Comparison of ENCODE assay signal across 12 mouse cellular contexts in genomic region chr7:19462884-19463381, GRCm38 (mm10). TPM values are rescaled to one million over a fixed set of nuclear protein-coding genes. Genes with fewer than 3 reads are reported as not detected.
DNase-seq lines count a peak whose midpoint lies in the region; ATAC-seq and TF ChIP-seq lines count a peak whose summit lies in the region.
"Had no signal": no experiment of that assay in that cellular context is flagged by ENCODE, and none has a peak within 500 bp of the region (broad histone marks: within the 10 kb centered on the region; RNA-seq: fewer than 3 reads in every experiment).

Gene Exoc3l2, plus strand, starts transcription at chr7:19463331.

- H3K9me3 ChIP-seq in midbrain, embryonic 10.5 days (replicated peaks) = no peaks in the 10 kb centered on the region
- H3K9me3 ChIP-seq in midbrain, embryonic 14.5 days (ENCODE audit: control insufficient read depth, low read length) = no peaks in the 10 kb centered on the region
- H3K9me3 ChIP-seq in kidney, postnatal 0 days (replicated peaks; ENCODE audit: low read length) = no peaks in the 10 kb centered on the region
- no peaks in the 10 kb centered on the region for H3K9me3 ChIP-seq in liver, postnatal 0 days (ENCODE audit: low read length)
- H3K9me3 ChIP-seq: forebrain, embryonic 13.5 days; hindbrain, embryonic 13.5 days had no signal

- H3K4me2 ChIP-seq in midbrain, embryonic 14.5 days (ENCODE audit: low read length) = no peak within 1 kb of the TSS
- peak within 1 kb of the TSS; percentile 32; the same call in 1 of the 2 replicates for H3K4me2 ChIP-seq in kidney, postnatal 0 days (ENCODE audit: low read length)
- H3K4me2 ChIP-seq in liver, postnatal 0 days (ENCODE audit: low read depth, low read length) = no peak within 1 kb of the TSS; the same call in 1 of the 2 replicates
- H3K4me2 ChIP-seq: forebrain, embryonic 13.5 days; hindbrain, embryonic 13.5 days had no signal

- no peak within 1 kb of the TSS for H3K27ac ChIP-seq in gastrocnemius, adult 2 months
- 0 out of 2 replicates have a peak within 1 kb of the TSS, but pooled peaks have one; percentile 28 for H3K27ac ChIP-seq in midbrain, embryonic 10.5 days (replicated peaks)
- H3K27ac ChIP-seq in midbrain, embryonic 14.5 days (replicated peaks; ENCODE audit: low read depth, low read length) = no peak within 1 kb of the TSS
- 0 out of 2 replicates have a peak within 1 kb of the TSS, but pooled peaks have one; percentile 2 for H3K27ac ChIP-seq in kidney, postnatal 0 days
- no peak within 1 kb of the TSS for H3K27ac ChIP-seq in liver, postnatal 0 days (ENCODE audit: low read depth)
- H3K27ac ChIP-seq: forebrain, embryonic 13.5 days; hindbrain, embryonic 13.5 days had no signal

- 22% methylated on average over 6 of the region's 6 CpGs for WGBS in midbrain, embryonic 10.5 days
- 35% methylated on average over 6 of the region's 6 CpGs for WGBS in midbrain, embryonic 14.5 days
- 38% methylated on average over 6 of the region's 6 CpGs for WGBS in kidney, postnatal 0 days
- 24% methylated on average over 6 of the region's 6 CpGs for WGBS in liver, postnatal 0 days (ENCODE audit: insufficient replicate concordance)

- no peak for DNase-seq in gastrocnemius, adult 2 months
- no peak for DNase-seq in gastrocnemius, postnatal 36 days
- no peak for DNase-seq in midbrain, embryonic 10.5 days (ENCODE audit: low spot score)
- DNase-seq in midbrain, embryonic 14.5 days = no peak
- DNase-seq in kidney, postnatal 0 days (ENCODE audit: low spot score) = no peak
- DNase-seq in liver, postnatal 0 days = no peak
- DNase-seq in cerebellum, postnatal 36 days = no peak
- no peak for DNase-seq in layer of hippocampus, adult 11-12 months (ENCODE audit: low spot score)
- DNase-seq: cerebellum, adult 2 months; lung, postnatal 14 days had no signal

- no peaks in the 10 kb centered on the region for H3K36me3 ChIP-seq in midbrain, embryonic 10.5 days
- H3K36me3 ChIP-seq in midbrain, embryonic 14.5 days (ENCODE audit: control insufficient read depth, insufficient read depth, low read length) = no peaks in the 10 kb centered on the region
- H3K36me3 ChIP-seq in kidney, postnatal 0 days (ENCODE audit: insufficient read depth, low read length) = no peaks in the 10 kb centered on the region
- H3K36me3 ChIP-seq in liver, postnatal 0 days (replicated peaks; ENCODE audit: insufficient read depth, low read length) = no peaks in the 10 kb centered on the region
- H3K36me3 ChIP-seq: hindbrain, embryonic 13.5 days had no signal

- peaks cover 36% of the 10 kb centered on the region for H3K4me1 ChIP-seq in midbrain, embryonic 10.5 days
- H3K4me1 ChIP-seq in midbrain, embryonic 14.5 days (ENCODE audit: control insufficient read depth, insufficient read depth, low read length) = no peaks in the 10 kb centered on the region
- H3K4me1 ChIP-seq in kidney, postnatal 0 days (replicated peaks; ENCODE audit: insufficient read depth, low read length) = no peaks in the 10 kb centered on the region; the same call in 1 of the 2 replicates
- peaks cover 4% of the 10 kb centered on the region for H3K4me1 ChIP-seq in liver, postnatal 0 days (ENCODE audit: insufficient read depth)

- no peak for TF ChIP-seq EP300 in liver, postnatal 0 days (IDR thresholded peaks at IDR 0.05; ENCODE audit: low read depth)

- no peak for TF ChIP-seq CTCF in gastrocnemius, adult 2 months (IDR thresholded peaks at IDR 0.05)
- no peak for TF ChIP-seq CTCF in kidney, postnatal 0 days (IDR thresholded peaks at IDR 0.05; ENCODE audit: low read depth)
- no peak for TF ChIP-seq CTCF in liver, postnatal 0 days (IDR thresholded peaks at IDR 0.05; ENCODE audit: low read depth)

- no peak for ATAC-seq in midbrain, embryonic 14.5 days (ENCODE audit: low FRiP score, low TSS enrichment)
- ATAC-seq in kidney, postnatal 0 days (replicated peaks; ENCODE audit: low FRiP score, low read depth) = no peak
- no peak for ATAC-seq in liver, postnatal 0 days
- ATAC-seq: forebrain, embryonic 13.5 days had no signal

- peaks cover 52% of the 10 kb centered on the region for H3K27me3 ChIP-seq in midbrain, embryonic 10.5 days (ENCODE audit: low read depth, poor library complexity, severe bottlenecking)
- H3K27me3 ChIP-seq in midbrain, embryonic 14.5 days (ENCODE audit: control insufficient read depth, insufficient read depth, low read length) = peaks cover 4% of the 10 kb centered on the region; the same call in 1 of the 2 replicates
- no peaks in the 10 kb centered on the region for H3K27me3 ChIP-seq in kidney, postnatal 0 days (ENCODE audit: insufficient read depth, low read length)
- H3K27me3 ChIP-seq in liver, postnatal 0 days (ENCODE audit: insufficient read depth, low read length) = no peaks in the 10 kb centered on the region

- peak within 1 kb of the TSS; percentile 39 for H3K4me3 ChIP-seq in gastrocnemius, adult 2 months
- peak within 1 kb of the TSS; percentile 9 for H3K4me3 ChIP-seq in midbrain, embryonic 10.5 days
- no peak within 1 kb of the TSS for H3K4me3 ChIP-seq in midbrain, embryonic 14.5 days (replicated peaks; ENCODE audit: low read depth, low read length)
- peak within 1 kb of the TSS; percentile 18 for H3K4me3 ChIP-seq in kidney, postnatal 0 days (replicated peaks; ENCODE audit: low read depth, low read length)
- peak within 1 kb of the TSS; percentile 17 for H3K4me3 ChIP-seq in liver, postnatal 0 days (ENCODE audit: low read depth, low read length)
- H3K4me3 ChIP-seq: forebrain, embryonic 13.5 days; hindbrain, embryonic 13.5 days had no signal

- H3K9ac ChIP-seq in midbrain, embryonic 14.5 days (replicated peaks; ENCODE audit: low read length) = no peak within 1 kb of the TSS
- H3K9ac ChIP-seq in kidney, postnatal 0 days (ENCODE audit: low read depth, low read length) = no peak within 1 kb of the TSS
- H3K9ac ChIP-seq in liver, postnatal 0 days (replicated peaks) = no peak within 1 kb of the TSS

- intact Hi-C loops in gastrocnemius, adult 2 months (cut with DNase I) = loop anchor here (5.0 kb wide), 1 partner anchor 44 kb away; the partner anchor contains the start of genes Bloc1s3 and Trappc6a
- intact Hi-C loops in gastrocnemius, postnatal 36 days (cut with DNase I) = no loop called here

RNA-seq across cellular contexts. Expression of gene Exoc3l2, which starts in this region (rescaled TPM):
- under 1 TPM; 0.41 to 0.73 TPM for total RNA-seq in gastrocnemius, adult 2 months (2021)
- total RNA-seq in gastrocnemius, postnatal 36 days (2021) = under 1 TPM; 0.51 to 0.72 TPM
- polyA plus RNA-seq in midbrain, embryonic 10.5 days (2016; fragmentation: Nextera tagmentation; extraction: Ambion mirVana) = 0.75 and 0.81 TPM in 2 replicates
- polyA plus RNA-seq in midbrain, embryonic 14.5 days (2014; fragmentation: Nextera tagmentation; extraction: Ambion mirVana) = 0.12 and 0.29 TPM in 2 replicates
- polyA plus RNA-seq in kidney, postnatal 0 days (2015; fragmentation: Nextera tagmentation; extraction: Ambion mirVana) = 6.7 and 8.0 TPM in 2 replicates
- 1.1 and 1.7 TPM in 2 replicates for polyA plus RNA-seq in liver, postnatal 0 days (2015; fragmentation: Nextera tagmentation; extraction: Ambion mirVana)

Comparison
In these comparisons a context has a peak if more than half of its experiments do, and no peak if none do; other contexts are left out.
1. H3K27ac ChIP-seq: peak in midbrain, embryonic 10.5 days (single experiment) and kidney, postnatal 0 days (single experiment); none in gastrocnemius, adult 2 months (single experiment), midbrain, embryonic 14.5 days (single experiment) and liver, postnatal 0 days (single experiment).